Mouse (Mus musculus) ES-Bruce4 (cell line): ENCODE measurements at regions not wholly inside any gene's neighbourhood (a gene's known extent, or its start where the extent isn't known, plus 50 kb on each side); places are given as distances from the start of the nearest gene placed in this dataset.
"Not testable (repeated sequence)": the region's sequence is repeated elsewhere in the genome, so short reads cannot be mapped to it uniquely, and the experiment has no call there.

Experiments used
- H3K27ac ChIP-seq: 2 replicates; pipeline ENCODE4 v1.5.1; 2012; ENCODE audit warnings: low read length, inconsistent platforms; ENCODE audit not compliant: insufficient read depth
- H3K27me3 ChIP-seq: 2 replicates; pipeline ENCODE4 v1.6.1; 2012; ENCODE audit warnings: mild to moderate bottlenecking, low read length, inconsistent platforms; ENCODE audit not compliant: control insufficient read depth, poor library complexity, insufficient read depth, severe bottlenecking
- H3K36me3 ChIP-seq: 2 replicates; pipeline ENCODE4 v1.6.1; 2012; ENCODE audit warnings: inconsistent platforms, mild to moderate bottlenecking, low read length, moderate library complexity; ENCODE audit not compliant: control insufficient read depth, poor library complexity, insufficient read depth, severe bottlenecking
- H3K4me1 ChIP-seq: one replicate; pipeline ENCODE4 v1.8.1; 2011; ENCODE audit warnings: low read length; ENCODE audit not compliant: control insufficient read depth, insufficient read depth
- H3K4me3 ChIP-seq: 2 replicates; pipeline ENCODE4 v1.5.1; 2011; ENCODE audit warnings: low read depth, mild to moderate bottlenecking, low read length
- H3K9ac ChIP-seq: 2 replicates; pipeline ENCODE4 v1.6.1; 2012; ENCODE audit warnings: low read depth, mild to moderate bottlenecking, inconsistent platforms; ENCODE audit not compliant: poor library complexity, severe bottlenecking
- H3K9me3 ChIP-seq: replicated peaks from 2 replicates; pipeline ENCODE4 v1.6.1; 2012; ENCODE audit warnings: mild to moderate bottlenecking, low read length, inconsistent platforms; ENCODE audit not compliant: control insufficient read depth, poor library complexity, insufficient read depth, severe bottlenecking
- CTCF ChIP-seq: IDR thresholded peaks from one replicate; pipeline ENCODE4 v1.8.1; 2011; ENCODE audit warnings: low read depth, low read length
- EP300 ChIP-seq: IDR thresholded peaks from 2 replicates; pipeline ENCODE4 v1.6.1; 2011; ENCODE audit warnings: low read depth, low read length; ENCODE audit not compliant: insufficient read depth
- POLR2A ChIP-seq: IDR thresholded peaks from one replicate; pipeline ENCODE4 v1.8.1; 2011; ENCODE audit warnings: low read length; ENCODE audit not compliant: insufficient read depth

DNA sequence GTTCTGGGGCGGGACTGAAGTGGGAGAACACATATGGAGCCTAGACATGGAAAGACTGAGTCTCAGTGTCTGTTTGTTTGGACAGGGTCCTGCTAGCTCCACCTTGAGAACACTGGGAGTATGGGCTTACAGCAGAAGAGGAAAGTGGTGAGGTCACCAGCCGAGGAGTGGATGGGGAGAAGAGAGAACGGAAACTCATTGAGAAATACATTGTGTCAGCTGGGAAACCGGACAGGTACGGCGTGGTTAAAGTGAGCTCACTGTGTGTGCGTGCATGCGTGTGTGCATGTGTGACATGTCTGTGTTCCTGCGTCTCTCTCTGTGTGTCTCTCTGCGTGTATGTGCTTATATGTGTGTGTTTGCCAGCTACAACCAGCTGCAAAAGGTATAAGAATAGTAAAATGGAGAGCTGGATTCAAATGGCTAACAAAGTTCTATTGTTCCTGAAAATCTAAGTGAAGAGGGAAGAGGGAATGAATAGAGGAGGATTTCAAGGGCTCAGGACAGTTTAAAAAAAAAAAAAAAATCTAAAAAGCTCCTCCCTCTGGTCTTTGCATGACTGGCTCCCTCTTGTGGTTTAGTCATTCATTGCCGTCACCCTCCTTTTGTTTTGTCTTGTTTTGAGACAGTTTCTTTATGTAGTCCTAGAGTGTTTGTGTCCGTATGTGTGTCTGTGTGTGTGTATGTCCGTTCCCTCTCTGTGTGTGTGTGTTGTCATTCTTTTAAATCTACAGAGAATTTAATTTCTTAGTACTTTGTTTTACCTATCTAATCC lies 52.0 kb upstream of the Ak4 start:
- Histone ChIP-seq H3K4me1 (peaks cover 2% of the 10 kb centered on the region), H3K4me3 (0 out of 2 replicates have a peak overlapping the region, but pooled peaks have one; percentile 1), H3K9ac (no peak overlapping the region), H3K36me3 (no peaks in the 10 kb centered on the region), H3K9me3 (no peaks in the 10 kb centered on the region), H3K27ac (no peak overlapping the region), H3K27me3 (no peaks in the 10 kb centered on the region)
- TF ChIP-seq EP300 (no peak), CTCF (no peak), POLR2A (no peak)

DNA sequence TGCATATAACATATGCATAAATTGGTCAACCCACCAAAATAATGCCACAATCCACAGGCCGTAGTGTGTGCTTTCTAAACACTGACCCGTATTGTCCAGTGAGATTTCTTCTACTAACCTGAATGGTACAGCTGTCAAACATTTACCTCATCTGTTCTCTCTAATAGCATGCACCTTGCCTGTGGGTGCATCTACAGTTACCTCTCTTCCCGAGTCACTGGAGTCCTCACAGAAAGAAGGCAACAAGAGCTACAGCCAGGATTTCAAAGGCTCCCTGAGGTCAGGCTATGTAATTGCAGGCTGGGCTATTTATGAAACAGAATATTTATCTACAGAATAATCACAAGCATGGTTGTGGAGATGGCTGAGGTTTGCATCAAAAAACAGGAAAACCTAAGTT lies 53.8 kb upstream of the Ak4 start:
- no peak for TF ChIP-seq EP300
- TF ChIP-seq POLR2A = no peak
- TF ChIP-seq CTCF = no peak

DNA sequence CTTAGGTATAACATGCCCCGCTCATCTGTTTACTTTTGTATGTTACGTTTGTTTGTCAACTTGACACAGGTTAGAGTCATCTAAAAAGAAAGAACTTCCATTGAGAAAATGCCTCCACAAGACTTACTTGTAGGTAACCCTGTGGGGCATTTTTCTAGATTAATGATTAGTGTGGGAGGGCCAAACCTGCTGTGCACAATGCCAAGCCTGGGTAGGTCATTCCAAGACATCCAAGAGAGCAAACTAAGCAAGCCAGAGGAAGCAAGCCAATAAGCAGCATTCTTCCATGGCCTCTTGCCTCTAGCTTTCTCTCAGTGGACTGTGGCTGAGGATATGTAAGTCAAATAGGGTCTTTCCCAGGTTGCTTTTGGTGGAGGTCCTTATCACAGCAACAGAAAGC lies 54.4 kb upstream of the Ak4 start:
- no peaks in the 10 kb centered on the region for H3K36me3 ChIP-seq
- H3K9me3 ChIP-seq = no peaks in the 10 kb centered on the region
- peaks cover 2% of the 10 kb centered on the region for H3K4me1 ChIP-seq
- TF ChIP-seq CTCF (no peak), EP300 (no peak), POLR2A (no peak)
- no peak overlapping the region for H3K27ac ChIP-seq
- H3K9ac ChIP-seq = no peak overlapping the region
- no peaks in the 10 kb centered on the region for H3K27me3 ChIP-seq
- no peak overlapping the region for H3K4me3 ChIP-seq

More for the DNA sequence above, 53.8 kb upstream of the Ak4 start:
- no peak overlapping the region for H3K27ac ChIP-seq
- H3K36me3 ChIP-seq = no peaks in the 10 kb centered on the region
- no peak overlapping the region for H3K4me3 ChIP-seq
- H3K9me3 ChIP-seq = no peaks in the 10 kb centered on the region
- no peaks in the 10 kb centered on the region for H3K27me3 ChIP-seq
- peaks cover 2% of the 10 kb centered on the region for H3K4me1 ChIP-seq
- H3K9ac ChIP-seq = no peak overlapping the region

DNA sequence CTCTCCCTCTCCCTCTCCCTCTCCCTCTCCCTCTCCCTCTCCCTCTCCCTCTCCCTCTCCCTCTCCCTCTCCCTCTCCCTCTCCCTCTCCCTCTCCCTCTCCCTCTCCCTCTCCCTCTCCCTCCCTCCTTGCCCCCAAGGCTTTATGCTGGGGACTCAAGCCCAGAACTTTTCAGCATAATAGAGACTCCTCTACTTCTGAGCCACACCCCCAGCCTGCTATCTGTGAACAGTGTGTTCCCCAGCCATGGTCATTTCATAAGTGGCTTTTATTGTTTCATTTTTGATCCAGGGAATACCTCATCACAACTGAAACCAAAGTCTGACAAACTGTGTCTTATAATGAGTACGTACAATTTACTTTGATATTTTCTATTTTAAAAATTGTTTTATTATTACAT lies 55.8 kb upstream of the Ak4 start:
- not testable (repeated sequence) for H3K9me3 ChIP-seq, H3K4me3 ChIP-seq, H3K4me1 ChIP-seq, H3K9ac ChIP-seq, H3K27ac ChIP-seq, H3K36me3 ChIP-seq, H3K27me3 ChIP-seq

GRCm38 (mm10) chr4:101361779-101362178 lies 57.3 kb upstream of the Ak4 start:
- no peak overlapping the region for H3K4me3 ChIP-seq
- TF ChIP-seq CTCF (peak; percentile 9), EP300 (no peak), POLR2A (no peak)
- H3K27ac ChIP-seq = no peak overlapping the region
- H3K36me3 ChIP-seq = no peaks in the 10 kb centered on the region
- H3K4me1 ChIP-seq = no peaks in the 10 kb centered on the region
- H3K9me3 ChIP-seq = no peaks in the 10 kb centered on the region
- no peak overlapping the region for H3K9ac ChIP-seq
- H3K27me3 ChIP-seq = no peaks in the 10 kb centered on the region

DNA sequence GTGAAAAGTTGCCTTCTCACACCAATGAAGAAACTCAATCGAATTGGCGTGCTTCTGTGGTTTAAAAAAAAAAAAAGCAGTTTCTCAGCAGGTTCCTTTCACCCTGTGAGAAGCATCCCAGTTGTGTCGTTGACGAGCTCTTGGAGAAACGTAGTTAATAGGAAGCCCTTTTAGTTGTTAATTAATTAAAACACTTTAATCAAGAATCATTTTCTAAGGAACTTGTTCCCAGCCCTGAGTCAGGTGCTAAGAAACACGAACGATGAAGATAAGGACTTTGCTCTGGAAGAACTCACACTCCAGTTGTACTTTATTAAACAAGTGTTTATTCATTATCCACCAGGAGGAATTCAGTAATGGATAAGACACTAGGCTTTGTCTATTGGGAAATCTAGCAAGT lies 58.8 kb upstream of the Ak4 start:
- Histone ChIP-seq H3K27ac (no peak overlapping the region), H3K4me3 (no peak overlapping the region), H3K9me3 (no peaks in the 10 kb centered on the region), H3K9ac (no peak overlapping the region), H3K27me3 (no peaks in the 10 kb centered on the region), H3K36me3 (no peaks in the 10 kb centered on the region), H3K4me1 (no peaks in the 10 kb centered on the region)
- TF ChIP-seq CTCF (no peak), EP300 (no peak), POLR2A (no peak)
